Mouse (Mus musculus): ENCODE measurements around the gene 2210408I21Rik. TPM values are rescaled to one million over a fixed set of nuclear protein-coding genes. Genes with fewer than 3 reads are reported as not detected.
A peak's percentile ranks its signal among the peaks of the same experiment; 100 is the strongest.

2210408I21Rik gene
- polyA plus RNA-seq, 1 experiment from 2014 or later = 11.3 TPM

DNA sequence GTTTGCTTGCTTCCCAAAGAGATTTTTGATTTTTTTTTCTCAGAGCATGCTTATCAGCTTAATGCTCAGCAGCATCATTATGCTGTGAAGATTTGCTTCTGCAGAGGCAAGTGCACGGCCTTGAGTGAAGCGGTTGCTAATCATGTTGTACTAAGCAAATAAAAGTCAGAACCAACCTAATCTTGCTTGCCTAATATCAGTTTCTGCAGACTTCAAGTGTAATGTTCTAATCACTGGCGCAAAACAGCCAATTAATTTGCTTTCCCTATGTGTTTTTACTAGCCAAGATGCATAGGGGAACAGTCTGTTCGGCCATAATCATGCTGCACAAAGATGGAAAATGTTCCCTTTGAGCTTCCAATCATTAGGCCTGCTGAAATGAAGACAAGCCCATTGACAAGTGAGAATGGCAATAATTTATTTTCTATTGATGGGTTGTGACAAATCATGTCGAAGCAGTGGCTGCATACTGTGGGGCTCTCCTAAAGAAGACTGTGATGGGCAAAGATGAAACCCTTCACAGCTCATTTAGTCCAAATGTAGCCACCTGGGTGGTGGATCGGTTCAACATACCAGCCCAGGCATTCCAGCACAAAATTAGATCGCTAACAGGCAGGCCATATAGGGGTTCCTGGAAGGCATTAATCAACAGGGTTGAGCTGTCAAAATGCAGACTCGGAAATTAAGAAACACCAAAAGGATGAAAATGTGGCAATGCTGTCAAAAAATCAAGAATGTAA lies 393.8 kb downstream of the 2210408I21Rik start:
- Histone ChIP-seq H3K9me3 (ENCODE audit: control insufficient read depth, low read length) (no peaks in the 10 kb centered on the region), H3K4me3 (ENCODE audit: low read length) (no peak overlapping the region), H3K9ac (ENCODE audit: low read depth, low read length) (no peak overlapping the region), H3K4me2 (replicated peaks; ENCODE audit: low read depth, low read length) (no peak overlapping the region), H3K4me1 (ENCODE audit: control insufficient read depth, insufficient read depth, low read length) (no peaks in the 10 kb centered on the region), H3K27me3 (ENCODE audit: control insufficient read depth, insufficient read depth, low read length) (no peaks in the 10 kb centered on the region), H3K27ac (ENCODE audit: low read depth, low read length) (no peak overlapping the region), H3K36me3 (ENCODE audit: control insufficient read depth, insufficient read depth, low read length) (no peaks in the 10 kb centered on the region)
- no peak for ATAC-seq (ENCODE audit: low FRiP score, low TSS enrichment)
- WGBS = 50% methylated on average over 8 of the region's 8 CpGs

GRCm38 (mm10) chr13:77529760-77530159 lies 394.4 kb downstream of the 2210408I21Rik start:
- no peak for ATAC-seq (ENCODE audit: low FRiP score, low TSS enrichment)

DNA sequence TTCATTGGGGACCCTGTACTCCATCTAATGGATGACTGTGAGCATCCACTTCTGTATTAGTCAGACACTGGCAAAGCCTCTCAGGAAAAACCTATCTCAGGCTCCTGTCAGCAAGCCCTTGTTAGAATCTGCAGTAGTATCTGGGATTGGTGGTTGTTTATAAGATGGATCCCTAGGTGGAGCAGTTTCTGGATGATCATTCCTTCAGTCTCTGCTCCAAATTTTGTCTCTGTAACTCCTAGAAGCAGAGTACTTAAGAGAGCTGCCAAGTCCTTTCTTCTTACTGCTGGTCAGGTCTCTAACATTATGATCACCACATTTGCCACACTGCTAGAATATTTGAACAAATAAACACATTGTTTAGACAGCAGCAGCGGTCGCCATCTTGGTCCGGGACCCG lies 402.1 kb downstream of the 2210408I21Rik start:
- H3K9ac ChIP-seq (ENCODE audit: low read depth, low read length) = no peak overlapping the region
- no peak for ATAC-seq (ENCODE audit: low FRiP score, low TSS enrichment)
- H3K27me3 ChIP-seq (ENCODE audit: control insufficient read depth, insufficient read depth, low read length) = no peaks in the 10 kb centered on the region
- WGBS = 91% methylated on average over 4 of the region's 4 CpGs
- H3K27ac ChIP-seq (ENCODE audit: low read depth, low read length) = no peak overlapping the region
- no peak overlapping the region for H3K4me2 ChIP-seq (replicated peaks; ENCODE audit: low read depth, low read length)
- no peak overlapping the region for H3K4me3 ChIP-seq (ENCODE audit: low read length)
- no peaks in the 10 kb centered on the region for H3K36me3 ChIP-seq (ENCODE audit: control insufficient read depth, insufficient read depth, low read length)
- H3K4me1 ChIP-seq (ENCODE audit: control insufficient read depth, insufficient read depth, low read length) = no peaks in the 10 kb centered on the region
- H3K9me3 ChIP-seq (ENCODE audit: control insufficient read depth, low read length) = no peaks in the 10 kb centered on the region

More at GRCm38 (mm10) chr13:77529760-77530159, 394.4 kb downstream of the 2210408I21Rik start:
- Histone ChIP-seq H3K27me3 (ENCODE audit: control insufficient read depth, insufficient read depth, low read length) (no peaks in the 10 kb centered on the region), H3K27ac (ENCODE audit: low read depth, low read length) (no peak overlapping the region), H3K36me3 (ENCODE audit: control insufficient read depth, insufficient read depth, low read length) (no peaks in the 10 kb centered on the region), H3K4me3 (ENCODE audit: low read length) (no peak overlapping the region), H3K9me3 (ENCODE audit: control insufficient read depth, low read length) (no peaks in the 10 kb centered on the region), H3K9ac (ENCODE audit: low read depth, low read length) (no peak overlapping the region), H3K4me1 (ENCODE audit: control insufficient read depth, insufficient read depth, low read length) (no peaks in the 10 kb centered on the region), H3K4me2 (replicated peaks; ENCODE audit: low read depth, low read length) (no peak overlapping the region)

DNA sequence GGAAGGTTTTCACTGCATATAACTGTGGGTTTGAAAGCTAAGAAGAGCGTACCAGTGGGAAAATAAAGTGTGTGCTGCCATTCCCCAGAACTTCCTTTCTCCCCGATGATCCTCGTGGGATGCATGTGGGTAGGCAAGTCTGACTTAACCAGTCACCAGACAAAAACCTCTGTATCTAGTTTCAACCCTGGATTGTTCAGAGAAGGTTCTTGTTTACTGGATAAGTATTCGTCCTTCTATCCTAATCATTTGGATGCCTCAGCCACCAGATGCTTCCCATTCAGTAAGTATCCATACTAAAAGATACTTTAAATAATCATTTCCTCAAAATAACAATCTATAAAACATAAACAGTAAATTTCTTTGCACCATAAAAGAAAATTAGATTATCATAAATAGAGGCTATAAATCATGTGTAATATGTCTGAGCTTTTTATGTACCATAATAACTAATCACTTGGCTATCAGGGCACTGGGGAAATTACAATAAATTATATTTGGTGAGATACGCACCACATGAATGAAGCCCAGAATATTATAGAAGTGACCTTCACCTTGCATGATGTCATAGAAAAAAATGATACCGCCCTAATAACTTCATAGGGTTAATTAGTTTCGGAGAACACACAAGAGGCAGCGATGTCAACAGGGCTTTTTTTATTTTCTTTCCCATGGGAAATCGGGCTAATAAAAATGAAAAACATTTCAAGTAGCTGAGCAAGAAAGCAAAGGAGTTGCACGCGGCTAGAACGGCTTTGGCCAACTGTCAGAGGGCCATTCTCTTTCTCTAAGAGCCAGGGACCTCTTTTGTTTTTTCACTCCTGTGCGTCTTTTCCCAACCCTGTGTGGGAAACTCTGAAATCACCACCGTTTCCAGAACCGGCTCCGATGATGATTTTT lies 412.4 kb downstream of the 2210408I21Rik start:
- ATAC-seq (ENCODE audit: low FRiP score, low TSS enrichment) = peak; percentile 78

DNA sequence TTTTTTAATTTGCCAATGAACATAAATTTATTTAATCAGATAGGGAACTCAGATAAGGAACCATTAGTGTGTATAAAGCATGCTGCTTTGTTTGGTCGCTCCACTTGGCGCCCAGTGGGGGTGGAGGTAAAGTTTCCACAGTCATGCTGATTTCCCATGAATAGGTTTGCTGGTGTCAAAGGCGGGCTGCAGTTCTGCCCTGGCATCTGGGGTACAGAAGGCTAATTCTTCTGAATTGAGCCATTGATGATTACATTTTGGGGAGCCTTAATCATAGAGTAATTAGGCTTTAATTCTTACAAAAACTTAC lies 413.0 kb downstream of the 2210408I21Rik start:
- Histone ChIP-seq H3K27me3 (ENCODE audit: control insufficient read depth, insufficient read depth, low read length) (no peaks in the 10 kb centered on the region), H3K4me1 (ENCODE audit: control insufficient read depth, insufficient read depth, low read length) (no peaks in the 10 kb centered on the region), H3K9me3 (ENCODE audit: control insufficient read depth, low read length) (no peaks in the 10 kb centered on the region), H3K4me3 (ENCODE audit: low read length) (no peak overlapping the region), H3K27ac (ENCODE audit: low read depth, low read length) (no peak overlapping the region), H3K9ac (ENCODE audit: low read depth, low read length) (no peak overlapping the region), H3K4me2 (replicated peaks; ENCODE audit: low read depth, low read length) (peak overlapping the region; percentile 19; the same call in 1 of the 2 replicates), H3K36me3 (ENCODE audit: control insufficient read depth, insufficient read depth, low read length) (no peaks in the 10 kb centered on the region)
- 21% methylated on average over 3 of the region's 3 CpGs for WGBS
- peak; percentile 69; the same call in 1 of the 2 replicates for ATAC-seq (ENCODE audit: low FRiP score, low TSS enrichment)

More for the DNA sequence above, 412.4 kb downstream of the 2210408I21Rik start:
- H3K27me3 ChIP-seq (ENCODE audit: control insufficient read depth, insufficient read depth, low read length) = no peaks in the 10 kb centered on the region
- no peaks in the 10 kb centered on the region for H3K4me1 ChIP-seq (ENCODE audit: control insufficient read depth, insufficient read depth, low read length)
- H3K36me3 ChIP-seq (ENCODE audit: control insufficient read depth, insufficient read depth, low read length) = no peaks in the 10 kb centered on the region
- H3K4me2 ChIP-seq (replicated peaks; ENCODE audit: low read depth, low read length) = peak overlapping the region; percentile 19; the same call in 1 of the 2 replicates
- H3K27ac ChIP-seq (ENCODE audit: low read depth, low read length) = no peak overlapping the region
- 43% methylated on average over 16 of the region's 16 CpGs for WGBS
- no peak overlapping the region for H3K4me3 ChIP-seq (ENCODE audit: low read length)
- no peaks in the 10 kb centered on the region for H3K9me3 ChIP-seq (ENCODE audit: control insufficient read depth, low read length)
- H3K9ac ChIP-seq (ENCODE audit: low read depth, low read length) = no peak overlapping the region

DNA sequence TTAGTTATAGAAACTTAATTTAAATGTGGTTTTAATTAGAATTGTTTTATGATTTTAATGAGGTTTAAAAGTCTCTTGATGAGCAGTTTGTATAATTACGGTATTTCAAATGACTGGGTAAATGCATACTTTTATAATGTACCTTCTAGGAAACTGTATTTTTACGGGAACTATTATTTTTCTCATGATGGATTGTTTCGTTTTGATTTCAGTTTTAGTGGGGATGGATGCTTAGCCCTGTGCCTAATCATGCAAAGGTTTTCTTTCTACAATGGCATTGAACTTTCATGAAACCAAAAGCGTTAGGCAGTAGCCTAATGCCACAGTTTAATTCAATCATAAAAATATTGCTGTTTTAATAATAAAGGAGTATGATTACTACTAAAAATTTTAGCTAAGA lies 413.4 kb downstream of the 2210408I21Rik start:
- WGBS = 82% methylated on average over 4 of the region's 4 CpGs
- H3K27me3 ChIP-seq (ENCODE audit: control insufficient read depth, insufficient read depth, low read length) = no peaks in the 10 kb centered on the region
- H3K9me3 ChIP-seq (ENCODE audit: control insufficient read depth, low read length) = no peaks in the 10 kb centered on the region
- no peak overlapping the region for H3K4me3 ChIP-seq (ENCODE audit: low read length)
- no peak overlapping the region for H3K4me2 ChIP-seq (replicated peaks; ENCODE audit: low read depth, low read length)
- no peak overlapping the region for H3K27ac ChIP-seq (ENCODE audit: low read depth, low read length)
- H3K4me1 ChIP-seq (ENCODE audit: control insufficient read depth, insufficient read depth, low read length) = no peaks in the 10 kb centered on the region
- no peak overlapping the region for H3K9ac ChIP-seq (ENCODE audit: low read depth, low read length)
- ATAC-seq (ENCODE audit: low FRiP score, low TSS enrichment) = no peak
- no peaks in the 10 kb centered on the region for H3K36me3 ChIP-seq (ENCODE audit: control insufficient read depth, insufficient read depth, low read length)

DNA sequence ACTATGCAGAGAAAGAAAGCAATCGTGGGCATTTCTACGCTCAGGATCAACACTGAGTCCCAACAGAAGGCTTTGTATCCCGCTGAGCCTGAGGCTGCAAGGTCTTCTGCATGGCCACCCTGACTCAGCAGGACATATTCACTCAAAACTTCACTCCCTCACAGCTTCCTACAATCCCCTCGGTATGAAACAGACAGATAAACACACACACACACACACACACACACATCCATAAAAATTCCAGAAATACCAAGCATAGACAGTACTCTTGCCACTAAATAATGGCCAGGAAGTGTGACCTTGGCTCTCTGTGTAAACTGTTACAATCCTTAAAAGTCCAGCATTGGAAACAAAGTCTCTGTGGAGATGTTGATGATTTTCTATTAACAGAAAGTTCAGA lies 458.7 kb downstream of the 2210408I21Rik start:
- H3K27me3 ChIP-seq (ENCODE audit: control insufficient read depth, insufficient read depth, low read length) = no peaks in the 10 kb centered on the region
- no peaks in the 10 kb centered on the region for H3K9me3 ChIP-seq (ENCODE audit: control insufficient read depth, low read length)
- no peak overlapping the region for H3K4me3 ChIP-seq (ENCODE audit: low read length)
- no peak overlapping the region for H3K9ac ChIP-seq (ENCODE audit: low read depth, low read length)
- H3K4me2 ChIP-seq (replicated peaks; ENCODE audit: low read depth, low read length) = no peak overlapping the region
- no peak overlapping the region for H3K27ac ChIP-seq (ENCODE audit: low read depth, low read length)
- H3K36me3 ChIP-seq (ENCODE audit: control insufficient read depth, insufficient read depth, low read length) = no peaks in the 10 kb centered on the region
- no peaks in the 10 kb centered on the region for H3K4me1 ChIP-seq (ENCODE audit: control insufficient read depth, insufficient read depth, low read length)
- 60% methylated on average over 4 of the region's 4 CpGs for WGBS
- ATAC-seq (ENCODE audit: low FRiP score, low TSS enrichment) = no peak

- H3K4me2 ChIP-seq (replicated peaks; ENCODE audit: low read depth, low read length) = no peak overlapping the region
- H3K4me1 ChIP-seq (ENCODE audit: control insufficient read depth, insufficient read depth, low read length) = no peaks in the 10 kb centered on the region
- no peaks in the 10 kb centered on the region for H3K36me3 ChIP-seq (ENCODE audit: control insufficient read depth, insufficient read depth, low read length)
- H3K27me3 ChIP-seq (ENCODE audit: control insufficient read depth, insufficient read depth, low read length) = no peaks in the 10 kb centered on the region
- no peak overlapping the region for H3K9ac ChIP-seq (ENCODE audit: low read depth, low read length)
- ATAC-seq (ENCODE audit: low FRiP score, low TSS enrichment) = no peak
- H3K9me3 ChIP-seq (ENCODE audit: control insufficient read depth, low read length) = no peaks in the 10 kb centered on the region
- no peak overlapping the region for H3K4me3 ChIP-seq (ENCODE audit: low read length)
- no peak overlapping the region for H3K27ac ChIP-seq (ENCODE audit: low read depth, low read length)
- 76% methylated on average over 2 of the region's 2 CpGs for WGBS
Measured at GRCm38 (mm10) chr13:77615346-77615745, 480.0 kb downstream of the 2210408I21Rik start.

All from kidney, embryonic 14.5 days (tissue).